ENCODE assay signal across 9 mouse cellular contexts in the genomic region with DNA sequence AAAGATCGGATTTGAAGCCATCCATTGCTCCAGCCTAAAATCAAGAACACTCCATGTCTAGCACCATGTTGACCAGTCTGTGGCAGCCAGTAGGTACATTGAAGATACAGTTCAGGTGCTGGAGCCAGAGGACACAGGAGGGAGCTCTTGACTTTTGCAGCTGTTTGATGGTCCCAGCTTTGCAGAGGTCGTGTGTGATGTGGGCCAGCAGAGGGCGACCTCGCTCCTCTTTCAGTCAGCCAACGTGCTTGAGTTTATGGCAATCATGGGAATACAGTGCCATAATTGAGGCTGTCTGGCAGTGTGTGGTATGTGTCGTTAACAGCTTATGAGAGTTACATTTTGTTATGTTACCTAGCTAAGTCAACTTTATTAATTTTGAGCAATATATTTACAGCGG. TPM values are rescaled to one million over a fixed set of nuclear protein-coding genes. Genes with fewer than 3 reads are reported as not detected.
A peak's percentile ranks its signal among the peaks of the same experiment; 100 is the strongest.
DNase-seq lines count a peak whose midpoint lies in the region; ATAC-seq lines count a peak whose summit lies in the region.
"Had no signal": no experiment of that assay in that cellular context is flagged by ENCODE, and none has a peak within 500 bp of the region (broad histone marks: within the 10 kb centered on the region; RNA-seq: fewer than 3 reads in every experiment).

No protein-coding gene starts in this region.

- DNase-seq in R1 (ENCODE audit: low read depth, low spot score) = peak; percentile 73
- DNase-seq in cerebellum, adult 9-11 months = peak; percentile 65
- peak; percentile 58 to 74 for DNase-seq in frontal cortex, postnatal 10 days (ENCODE audit: low spot score in 2 of 2)
- DNase-seq in left cerebral cortex, adult 18-20 months (ENCODE audit: low spot score in 2 of 2) = peak; percentile 81 to 86
- DNase-seq in right cerebral cortex, postnatal 10 days (ENCODE audit: low spot score in 2 of 2) = peak; percentile 85 to 87
- DNase-seq in yolk sac, embryonic 10.5 days (ENCODE audit: low spot score) = peak; percentile 56

- H3K4me1 ChIP-seq in hindbrain, embryonic 16.5 days (ENCODE audit: control insufficient read depth, insufficient read depth, low read depth, low read length) = no peaks in the 10 kb centered on the region
- H3K4me1 ChIP-seq: stomach, embryonic 15.5 days had no signal

- H3K4me3 ChIP-seq in hindbrain, embryonic 16.5 days (ENCODE audit: low read length) = no peak overlapping the region
- H3K4me3 ChIP-seq: stomach, embryonic 15.5 days had no signal

- no peak overlapping the region for H3K27ac ChIP-seq in hindbrain, embryonic 16.5 days (ENCODE audit: low read depth, low read length)
- H3K27ac ChIP-seq: stomach, embryonic 15.5 days had no signal

- H3K9ac ChIP-seq in hindbrain, embryonic 16.5 days (ENCODE audit: low read depth, low read length) = no peak overlapping the region
- H3K9ac ChIP-seq: stomach, embryonic 15.5 days had no signal

- no peaks in the 10 kb centered on the region for H3K9me3 ChIP-seq in hindbrain, embryonic 16.5 days (ENCODE audit: control insufficient read depth, low read length)
- H3K9me3 ChIP-seq: stomach, embryonic 15.5 days had no signal

- H3K27me3 ChIP-seq in hindbrain, embryonic 16.5 days (replicated peaks; ENCODE audit: control insufficient read depth, insufficient read depth, low read length) = no peaks in the 10 kb centered on the region; the same call in 1 of the 2 replicates
- H3K27me3 ChIP-seq: stomach, embryonic 15.5 days had no signal

- WGBS in hindbrain, embryonic 16.5 days = 17% methylated on average over 7 of the region's 7 CpGs

- H3K36me3 ChIP-seq in hindbrain, embryonic 16.5 days (ENCODE audit: control insufficient read depth, insufficient read depth, low read length) = no peaks in the 10 kb centered on the region; the same call in 1 of the 2 replicates

- H3K4me2 ChIP-seq in hindbrain, embryonic 16.5 days (ENCODE audit: low read length) = no peak overlapping the region
- H3K4me2 ChIP-seq: stomach, embryonic 15.5 days had no signal

- peak; percentile 78 for ATAC-seq in hindbrain, embryonic 16.5 days
- peak; percentile 86 for ATAC-seq in megakaryocyte, adult 5-6 weeks (ENCODE audit: poor library complexity, severe bottlenecking)

RNA-seq across cellular contexts. Expression of a gene that starts 15.5 kb away (rescaled TPM):
- 6.2 and 6.7 TPM in 2 replicates for polyA plus RNA-seq in hindbrain, embryonic 16.5 days (2015; fragmentation: Nextera tagmentation; extraction: Ambion mirVana)
- 1 to 10 TPM; 5.6 to 5.9 TPM for total RNA-seq in left cerebral cortex, adult 18-20 months (2021)
- total RNA-seq in megakaryocyte, adult 5-6 weeks (2015) = 9.4 TPM in 2 replicates
- 6.1 and 8.4 TPM in 2 replicates for total RNA-seq in megakaryocyte, adult 5-6 weeks (2017)

RNA-seq across cellular contexts. Expression of a gene that starts 40.0 kb away (rescaled TPM):
- 0.47 TPM in 1 of 2 replicates, not detected in the other for polyA plus RNA-seq in hindbrain, embryonic 16.5 days (2015; fragmentation: Nextera tagmentation; extraction: Ambion mirVana)
- not detected for total RNA-seq in left cerebral cortex, adult 18-20 months (2021)
- total RNA-seq in megakaryocyte, adult 5-6 weeks (2015) = not detected in 2 replicates
- total RNA-seq in megakaryocyte, adult 5-6 weeks (2017) = not detected in 2 replicates
- polyA plus RNA-seq: stomach, embryonic 15.5 days had no signal

RNA-seq across cellular contexts. Expression of a gene that starts 58.5 kb away (rescaled TPM):
- polyA plus RNA-seq in hindbrain, embryonic 16.5 days (2015; fragmentation: Nextera tagmentation; extraction: Ambion mirVana) = 136 and 142 TPM in 2 replicates
- total RNA-seq in left cerebral cortex, adult 18-20 months (2021) = 100 to 1,000 TPM; 102 to 109 TPM
- total RNA-seq in megakaryocyte, adult 5-6 weeks (2015) = 43.3 and 45.9 TPM in 2 replicates
- total RNA-seq in megakaryocyte, adult 5-6 weeks (2017) = 239 and 253 TPM in 2 replicates
